Mouse (Mus musculus): Measurements from ENCODE around the gene Med13l.

DNA sequence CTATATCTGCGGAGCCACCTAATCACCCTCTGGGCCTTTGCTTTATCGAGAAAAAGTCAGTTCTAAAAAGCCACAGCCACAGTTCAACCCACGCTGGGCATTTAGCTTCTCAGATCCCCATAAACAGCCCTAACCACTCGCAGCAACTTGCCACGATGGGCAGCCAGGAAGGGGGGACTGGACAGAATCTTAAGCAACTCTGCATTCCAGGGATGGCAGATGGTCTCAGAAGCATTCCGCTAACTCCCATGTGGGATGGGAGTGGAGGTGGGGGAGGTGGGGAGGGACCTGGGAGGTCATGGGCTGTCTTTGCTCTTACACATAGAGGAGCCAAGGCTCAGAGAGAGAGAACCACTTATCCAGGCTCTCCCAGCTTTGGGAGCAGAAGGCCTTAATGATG lies 44.0 kb upstream of the Med13l start:
- TF ChIP-seq POLR2A (IDR thresholded peaks at IDR 0.05; ENCODE audit: extremely low read depth, insufficient read depth, low read length): no peak
- TF ChIP-seq CTCF (IDR thresholded peaks at IDR 0.05; ENCODE audit: low read depth, low read length): no peak

Measured in liver, adult 2 months (tissue).